ENCODE assay signal across 8 mouse cellular contexts in genomic region chr1:69790337-69791250, GRCm38 (mm10). TPM values are rescaled to one million over a fixed set of nuclear protein-coding genes. Genes with fewer than 3 reads are reported as not detected.
DNase-seq lines count a peak whose midpoint lies in the region; ATAC-seq and TF ChIP-seq lines count a peak whose summit lies in the region.

No protein-coding gene starts in this region.

- peak overlapping the region; percentile 54 for H3K4me2 ChIP-seq in forebrain, postnatal 0 days (ENCODE audit: low read depth)
- peak overlapping the region; percentile 62 for H3K4me2 ChIP-seq in hindbrain, embryonic 15.5 days

- TF ChIP-seq CTCF in cerebellum, adult 2 months (IDR thresholded peaks at IDR 0.05; ENCODE audit: borderline replicate concordance, insufficient read depth, low read depth, low read length), result peak; percentile 61
- TF ChIP-seq CTCF in forebrain, postnatal 0 days (IDR thresholded peaks at IDR 0.05; ENCODE audit: low read depth), result peak; percentile 87

- H3K9ac ChIP-seq in forebrain, postnatal 0 days, result peak overlapping the region; percentile 41; the same call in 1 of the 2 replicates
- H3K9ac ChIP-seq in hindbrain, embryonic 15.5 days, result peak overlapping the region; percentile 42

- H3K4me1 ChIP-seq in heart, embryonic 10.5 days, result 0 out of 2 replicates have a peak, but pooled peaks cover 8% of the 10 kb centered on the region
- no peaks in the 10 kb centered on the region for H3K4me1 ChIP-seq in cerebellum, adult 2 months (ENCODE audit: control insufficient read depth, insufficient read depth, low read length)
- peaks cover 4% of the 10 kb centered on the region; the same call in 1 of the 2 replicates for H3K4me1 ChIP-seq in forebrain, postnatal 0 days (ENCODE audit: insufficient read depth)
- H3K4me1 ChIP-seq in hindbrain, embryonic 15.5 days (replicated peaks), result no peaks in the 10 kb centered on the region

- H3K9me3 ChIP-seq in heart, embryonic 10.5 days, result no peaks in the 10 kb centered on the region
- no peaks in the 10 kb centered on the region for H3K9me3 ChIP-seq in forebrain, postnatal 0 days (ENCODE audit: low read length)
- H3K9me3 ChIP-seq in hindbrain, embryonic 15.5 days, result no peaks in the 10 kb centered on the region

- WGBS in heart, embryonic 10.5 days, result 48% methylated on average over 28 of the region's 28 CpGs
- WGBS in cerebellum, adult 2 months, result 29% methylated on average over 28 of the region's 28 CpGs
- 13% methylated on average over 28 of the region's 28 CpGs for WGBS in forebrain, postnatal 0 days
- 16% methylated on average over 28 of the region's 28 CpGs for WGBS in hindbrain, embryonic 15.5 days

- no peak for TF ChIP-seq POLR2A in cerebellum, adult 2 months (IDR thresholded peaks at IDR 0.05; ENCODE audit: borderline replicate concordance, insufficient read depth, low read length)

- H3K36me3 ChIP-seq in heart, embryonic 10.5 days, result no peaks in the 10 kb centered on the region
- H3K36me3 ChIP-seq in forebrain, postnatal 0 days (ENCODE audit: insufficient read depth), result no peaks in the 10 kb centered on the region
- no peaks in the 10 kb centered on the region for H3K36me3 ChIP-seq in hindbrain, embryonic 15.5 days

- H3K27me3 ChIP-seq in heart, embryonic 10.5 days (ENCODE audit: insufficient read depth, poor library complexity, severe bottlenecking), result no peaks in the 10 kb centered on the region
- H3K27me3 ChIP-seq in cerebellum, adult 2 months (ENCODE audit: control insufficient read depth, insufficient read depth, low read length), result no peaks in the 10 kb centered on the region
- no peaks in the 10 kb centered on the region for H3K27me3 ChIP-seq in forebrain, postnatal 0 days (ENCODE audit: insufficient read depth, low read length)
- no peaks in the 10 kb centered on the region for H3K27me3 ChIP-seq in hindbrain, embryonic 15.5 days

- ATAC-seq in forebrain, postnatal 0 days, result peak; percentile 71
- ATAC-seq in hindbrain, embryonic 15.5 days (ENCODE audit: low FRiP score, low read depth), result peak; percentile 77

- DNase-seq in heart, adult 11 months, result peak; percentile 87
- DNase-seq in heart, embryonic 10.5 days (ENCODE audit: low spot score), result no peak
- DNase-seq in cerebellum, adult 2 months, result peak; percentile 46 to 48
- DNase-seq in forebrain, postnatal 0 days, result peak; percentile 95
- peak; percentile 37 to 60 for DNase-seq in layer of hippocampus, postnatal 36 days
- DNase-seq in lung, postnatal 36 days, result peak; percentile 65
- DNase-seq in right cerebral cortex, adult 2 months (ENCODE audit: low spot score in 2 of 2), result peak; percentile 74 to 86

- no peak overlapping the region for H3K27ac ChIP-seq in heart, embryonic 10.5 days
- no peak overlapping the region for H3K27ac ChIP-seq in cerebellum, adult 2 months (ENCODE audit: insufficient read depth, low read length)
- H3K27ac ChIP-seq in forebrain, postnatal 0 days (ENCODE audit: low read depth, low read length), result peak overlapping the region; percentile 54
- H3K27ac ChIP-seq in hindbrain, embryonic 15.5 days (replicated peaks), result peak overlapping the region; percentile 14; the same call in 1 of the 2 replicates

- H3K4me3 ChIP-seq in heart, embryonic 10.5 days, result no peak overlapping the region
- H3K4me3 ChIP-seq in cerebellum, adult 2 months (replicated peaks; ENCODE audit: insufficient read depth, low read depth, low read length), result no peak overlapping the region
- H3K4me3 ChIP-seq in forebrain, postnatal 0 days (ENCODE audit: low read depth, low read length), result peak overlapping the region; percentile 40
- peak overlapping the region; percentile 36 for H3K4me3 ChIP-seq in hindbrain, embryonic 15.5 days

RNA-seq across cellular contexts. Expression of gene Spag16, which starts 36.2 kb away (rescaled TPM):
- 1.1 TPM in 2 replicates for polyA plus RNA-seq in heart, embryonic 10.5 days (2016; fragmentation: Nextera tagmentation; extraction: Ambion mirVana)
- 0.61 and 1.7 TPM in 2 replicates for polyA plus RNA-seq in cerebellum, adult 2 months (2012; rRNA removed)
- total RNA-seq in forebrain, postnatal 0 days (2014; rRNA removed), result 1.8 and 4.7 TPM in 2 replicates
- 2.3 and 2.5 TPM in 2 replicates for polyA plus RNA-seq in forebrain, postnatal 0 days (2015; fragmentation: Nextera tagmentation; extraction: Ambion mirVana)
- polyA plus RNA-seq in hindbrain, embryonic 15.5 days (2015; fragmentation: Nextera tagmentation; extraction: Ambion mirVana), result 1.4 and 1.9 TPM in 2 replicates
- under 1 TPM; 0.42 to 0.56 TPM for total RNA-seq in layer of hippocampus, postnatal 36 days (2021)

Comparison
In these comparisons a context has a peak if more than half of its experiments do, and no peak if none do; other contexts are left out.
1. H3K27ac ChIP-seq: peak in forebrain, postnatal 0 days (single experiment) and hindbrain, embryonic 15.5 days (single experiment); none in heart, embryonic 10.5 days (single experiment) and cerebellum, adult 2 months (single experiment).
2. H3K4me3 ChIP-seq: peak in forebrain, postnatal 0 days (single experiment) and hindbrain, embryonic 15.5 days (single experiment); none in heart, embryonic 10.5 days (single experiment) and cerebellum, adult 2 months (single experiment).